Mouse (Mus musculus) lung, adult 2 months (tissue): ENCODE measurements around the gene Cldn34c1. TPM values are rescaled to one million over a fixed set of nuclear protein-coding genes. Genes with fewer than 3 reads are reported as not detected.
A peak's percentile ranks its signal among the peaks of the same experiment; 100 is the strongest.
"Not testable (repeated sequence)": the region's sequence is repeated elsewhere in the genome, so short reads cannot be mapped to it uniquely, and the experiment has no call there.

Experiments used
- DNase-seq: peaks from one replicate; pipeline ENCODE4 v3.0.0; 2022
- H3K4me1 ChIP-seq: fragments of 200-500 bp; 2 replicates; pipeline ENCODE4 v1.6.1; 2011; ENCODE audit warnings: low read length; ENCODE audit not compliant: control insufficient read depth, insufficient read depth
- H3K4me3 ChIP-seq: fragments of 200-500 bp; replicated peaks from 2 replicates; pipeline ENCODE3; 2011; ENCODE audit warnings: low read depth, mild to moderate bottlenecking, control low read depth, low read length; ENCODE audit errors: extremely low read depth
- CTCF ChIP-seq: fragments of 200-500 bp; IDR thresholded peaks from 2 replicates; pipeline ENCODE4 v1.5.1; 2011; ENCODE audit warnings: mild to moderate bottlenecking, low read length, control low read depth; ENCODE audit not compliant: insufficient read depth
- POLR2A ChIP-seq: fragments of 200-500 bp; IDR thresholded peaks from 2 replicates; pipeline ENCODE4 v1.6.1; 2011; ENCODE audit warnings: low read depth, mild to moderate bottlenecking, control low read depth, low read length, borderline replicate concordance; ENCODE audit errors: extremely low read depth
- WGBS: fragments of 180-500 bp; shearing (Covaris S2); methylation state at CpG from one replicate; pipeline ENCODE4 v1.1.7; 2018; 5-methylcytosine and 5-hydroxymethylcytosine counted together
- polyA plus RNA-seq: library from polyadenylated mRNA; depleted of rRNA; stranded (reverse); fragments of >200 nt; gene quantifications from 2 replicates; pipeline ENCODE4 v1.2.3, GENCODE M21; 2012; rRNA removed

The Cldn34c1 gene
- polyA plus RNA-seq, result 3.7 and 6.3 TPM in 2 replicates

GRCm38 (mm10) chrX:123103291-123104260 is at the start of gene Cldn34c1:
TSS of gene Cldn34c1 (plus strand) at chrX:123103495.
- peak; percentile 73 for DNase-seq
- Histone ChIP-seq H3K4me3 (peak within 1 kb of the TSS; percentile 72), H3K4me1 (no peaks in the 10 kb centered on the region)
- 12% methylated on average over 65 of the region's 66 CpGs for WGBS
- TF ChIP-seq POLR2A (peak; percentile 62; the same call in 1 of the 2 replicates), CTCF (no peak)

- no peak for TF ChIP-seq POLR2A
- TF ChIP-seq CTCF, result no peak
- DNase-seq, result no peak
- H3K4me3 ChIP-seq, result no peak overlapping the region
- 72% methylated on average over 3 of the region's 3 CpGs for WGBS
- H3K4me1 ChIP-seq, result no peaks in the 10 kb centered on the region
Measured at GRCm38 (mm10) chrX:123087441-123087840, 15.9 kb upstream of the Cldn34c1 start.

- WGBS, result 18% methylated on average over 5 of the region's 5 CpGs
- not testable (repeated sequence) for DNase-seq, H3K4me1 ChIP-seq
- peak overlapping the region; percentile 72 for H3K4me3 ChIP-seq
Measured at GRCm38 (mm10) chrX:123102806-123103205, 489 bp upstream of the Cldn34c1 start.

- H3K4me1 ChIP-seq, DNase-seq: not testable (repeated sequence)
- WGBS, result 14% methylated on average over 7 of the region's 7 CpGs
- peak overlapping the region; percentile 34 for H3K4me3 ChIP-seq
Measured at GRCm38 (mm10) chrX:123104692-123105091, 1.4 kb downstream of the Cldn34c1 start.

GRCm38 (mm10) chrX:123222381-123222780 is 119.1 kb downstream of the Cldn34c1 start, which contains the start of gene Srsx:
TSS of gene Srsx (minus strand) at chrX:123222481.
- not testable (repeated sequence) for DNase-seq, H3K4me1 ChIP-seq, H3K4me3 ChIP-seq
- WGBS, result no CpG with 5 or more reads among the region's 1 CpGs

Other genes starting within 250 kb of the Cldn34c1 start
- gene Gm17521, start 73.8 kb upstream of the Cldn34c1 start, polyA plus RNA-seq, result not detected in 2 replicates
- not detected in 2 replicates for gene Srsx, start 119.0 kb downstream of the Cldn34c1 start, polyA plus RNA-seq
- gene Gm17577, start 143.4 kb downstream of the Cldn34c1 start, polyA plus RNA-seq, result not detected in 2 replicates